Mouse (Mus musculus): Measurements from ENCODE around the gene Plin2. TPM values are rescaled to one million over a fixed set of nuclear protein-coding genes. Genes with fewer than 3 reads are reported as not detected.
"Not testable (repeated sequence)": the region's sequence is repeated elsewhere in the genome, so short reads cannot be mapped to it uniquely, and the experiment has no call there.

Gene Plin2
- total RNA-seq, 2 experiments from 2014 or later, result 58.5 to 78.3 TPM

DNA sequence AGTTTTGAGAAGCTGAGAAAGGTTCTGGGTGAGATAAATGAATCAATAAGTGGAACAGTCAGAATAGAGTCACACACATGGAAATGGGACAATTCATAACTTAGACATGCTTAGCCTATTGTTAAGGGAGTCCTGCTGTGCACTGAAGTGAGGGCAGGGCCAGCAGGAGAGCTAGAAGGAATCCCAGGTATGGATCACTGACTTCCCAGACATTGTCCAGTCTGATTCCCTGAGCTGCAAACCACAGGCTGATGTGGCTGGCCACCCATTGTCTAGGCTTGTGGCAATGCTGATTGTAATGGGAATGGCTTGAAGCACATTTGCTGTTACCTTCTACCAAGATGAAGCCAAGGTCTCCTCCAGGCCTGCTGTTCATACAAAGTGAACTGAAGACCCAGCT lies 35.5 kb downstream of the Plin2 start:
- ATAC-seq (replicated peaks; ENCODE audit: poor library complexity), result not testable (repeated sequence)

- peak; percentile 85 for ATAC-seq (replicated peaks; ENCODE audit: poor library complexity)
Measured at GRCm38 (mm10) chr4:86632556-86632955, 37.3 kb downstream of the Plin2 start.

DNA sequence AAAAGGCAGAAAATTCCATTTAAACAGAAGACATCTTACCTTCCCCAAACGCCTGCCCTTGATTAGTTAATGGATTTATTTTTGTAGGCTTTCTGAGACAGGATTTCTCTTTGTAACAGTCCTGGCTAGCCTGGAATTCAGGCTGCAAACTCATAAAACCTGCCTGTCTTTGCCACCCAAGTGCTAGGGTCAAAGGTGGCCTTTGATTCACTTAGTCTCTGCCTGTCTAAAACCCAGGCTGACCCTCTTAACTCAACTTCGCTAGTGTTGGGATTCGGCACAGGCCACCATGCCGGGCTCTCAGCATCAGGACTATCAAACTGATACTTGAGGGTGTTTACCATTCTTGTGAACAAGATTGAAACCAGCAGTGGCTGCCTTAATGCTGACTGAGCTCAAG lies 38.0 kb downstream of the Plin2 start:
- ATAC-seq (replicated peaks; ENCODE audit: poor library complexity), result no peak

DNA sequence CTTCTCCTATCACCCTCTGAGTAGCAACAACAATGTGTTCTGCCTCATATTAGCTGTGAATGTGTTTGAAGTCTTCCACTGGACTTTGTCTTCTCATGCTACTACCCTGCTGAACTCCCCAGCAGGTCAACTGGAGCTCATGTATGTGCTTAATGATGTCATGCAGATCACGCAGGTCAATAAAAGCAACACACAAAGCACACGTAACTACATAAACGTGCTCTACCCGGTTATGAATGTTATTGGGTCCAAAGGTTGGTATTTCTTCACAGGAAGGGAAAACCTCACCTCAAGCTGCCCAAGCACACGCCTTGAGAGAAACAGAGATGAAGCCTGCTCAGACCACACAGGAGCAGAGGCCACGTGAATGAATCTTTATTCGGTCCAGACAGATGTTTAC lies 43.4 kb downstream of the Plin2 start:
- ATAC-seq (replicated peaks; ENCODE audit: poor library complexity), result not testable (repeated sequence)

DNA sequence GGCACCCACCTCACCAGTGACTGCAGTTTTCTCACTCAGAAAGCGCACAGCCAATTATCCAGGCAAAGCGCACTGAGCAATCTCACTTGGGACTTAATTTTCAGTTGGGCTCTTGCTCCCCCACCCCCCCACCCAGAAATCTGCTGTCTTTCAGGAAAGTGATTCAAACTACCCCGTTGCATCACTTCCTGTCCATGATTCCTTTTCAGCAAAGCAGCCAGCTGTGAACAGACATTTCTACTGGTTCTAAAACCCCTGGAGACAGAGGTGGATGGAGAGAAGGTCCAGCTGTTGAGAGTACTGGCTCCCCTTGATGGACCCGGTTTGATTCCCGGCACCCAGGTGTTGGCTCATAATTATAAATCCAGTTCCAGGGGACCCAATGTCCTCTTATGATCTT lies 44.4 kb downstream of the Plin2 start:
- peak; percentile 58 for ATAC-seq (replicated peaks; ENCODE audit: poor library complexity)

DNA sequence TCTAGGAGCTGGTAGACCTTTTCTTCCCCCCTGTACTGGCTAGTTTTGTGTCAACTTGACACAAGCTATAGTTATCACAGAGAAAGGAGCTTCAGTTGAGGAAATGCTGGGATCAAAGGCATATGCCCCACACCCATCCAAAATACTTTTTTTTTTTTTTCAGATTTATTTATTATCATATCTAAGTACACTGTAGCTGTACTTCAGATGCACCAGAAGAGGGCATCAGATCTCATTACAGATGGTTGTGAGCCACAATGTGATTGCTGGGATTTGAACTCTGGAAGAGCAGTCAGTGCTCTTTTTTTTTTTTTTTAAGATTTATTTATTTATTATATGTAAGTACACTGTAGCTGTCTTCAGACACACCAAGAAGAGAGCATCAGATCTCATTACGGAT lies 47.3 kb downstream of the Plin2 start:
- not testable (repeated sequence) for ATAC-seq (replicated peaks; ENCODE audit: poor library complexity)

DNA sequence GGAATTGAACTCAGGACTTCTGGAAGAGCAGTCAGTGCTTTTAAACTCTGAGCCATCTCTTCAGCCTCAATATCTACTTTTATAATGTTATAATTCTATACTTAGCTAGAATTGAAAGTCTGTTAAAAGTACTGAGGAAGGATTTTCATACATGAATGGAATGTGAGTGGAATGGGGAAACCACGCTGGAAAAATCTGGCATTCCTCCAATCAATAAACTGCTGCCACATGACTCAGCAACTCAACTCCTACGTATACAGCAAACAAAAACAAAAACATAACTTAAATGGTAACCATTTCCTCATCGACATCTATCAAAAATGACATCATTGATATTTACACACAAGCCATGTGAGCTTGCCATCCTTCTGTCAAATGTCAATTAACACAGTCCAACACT lies 47.7 kb downstream of the Plin2 start:
- no peak for ATAC-seq (replicated peaks; ENCODE audit: poor library complexity)

GRCm38 (mm10) chr4:86620506-86620905 lies 49.4 kb downstream of the Plin2 start:
- no peak for ATAC-seq (replicated peaks; ENCODE audit: poor library complexity)

- no peak for ATAC-seq (replicated peaks; ENCODE audit: poor library complexity)
Measured at GRCm38 (mm10) chr4:86612289-86612620, 57.6 kb downstream of the Plin2 start.

DNA sequence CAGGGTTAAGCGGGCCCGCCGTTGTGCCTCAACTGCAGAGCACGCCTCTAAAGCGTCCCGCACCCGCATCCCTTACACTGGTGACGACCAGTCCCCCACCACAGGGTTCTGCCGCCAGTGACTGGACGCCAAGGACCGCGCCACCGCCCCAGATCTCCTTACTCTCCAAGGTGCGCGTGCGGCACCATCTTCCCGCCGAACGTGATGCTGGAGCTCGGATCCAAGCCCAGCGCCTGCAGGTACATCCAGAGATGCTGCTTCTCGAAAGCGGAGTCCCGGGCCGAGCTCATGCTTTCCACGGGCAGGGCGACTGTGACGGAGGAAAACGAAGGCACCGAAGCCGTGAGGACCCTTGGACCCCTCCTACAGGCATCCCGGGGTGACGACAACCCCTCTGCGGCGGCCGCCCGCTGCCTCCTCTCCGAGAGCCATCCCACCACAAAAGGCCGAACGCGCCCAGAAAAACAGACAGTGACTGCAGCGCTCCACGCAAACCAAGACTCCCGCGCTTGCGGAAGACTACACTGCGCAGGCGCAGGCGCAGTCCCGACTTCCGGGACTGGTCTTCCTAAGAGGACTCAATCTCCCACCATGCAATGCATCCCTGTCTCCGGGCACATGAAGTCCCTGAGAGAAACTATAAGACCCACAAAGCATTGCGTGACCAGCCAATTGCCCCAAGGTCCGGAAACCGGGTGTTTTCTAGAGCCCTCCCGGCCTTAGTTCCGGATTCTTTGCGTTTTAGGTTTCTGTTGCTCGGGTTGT lies 58.2 kb downstream of the Plin2 start, which contains the start of gene Haus6:
Haus6 (minus strand) TSS at position 532 of the 765 bp plus-strand sequence.
- ATAC-seq (replicated peaks; ENCODE audit: poor library complexity), result peak; percentile 99

Other genes with a start within 250 kb of the Plin2 start
- gene Saxo1, start 111.7 kb downstream of the Plin2 start, total RNA-seq (2015), result not detected in 2 replicates
- not detected in 2 replicates for gene Saxo1, start 111.7 kb downstream of the Plin2 start, total RNA-seq (2017)
- 31.0 and 34.5 TPM in 2 replicates for gene Rraga, start 94.4 kb downstream of the Plin2 start, total RNA-seq (2015)
- gene Rraga, start 94.4 kb downstream of the Plin2 start, total RNA-seq (2017), result 12.4 and 12.5 TPM in 2 replicates
- 22.6 and 26.3 TPM in 2 replicates for gene Haus6, start 58.0 kb downstream of the Plin2 start, total RNA-seq (2015)
- gene Haus6, start 58.0 kb downstream of the Plin2 start, total RNA-seq (2017), result 28.4 and 35.1 TPM in 2 replicates
- gene Dennd4c, start 78.5 kb upstream of the Plin2 start, total RNA-seq (2015), result 34.7 and 39.4 TPM in 2 replicates
- gene Dennd4c, start 78.5 kb upstream of the Plin2 start, total RNA-seq (2017), result 18.9 and 28.7 TPM in 2 replicates
- gene Rps6, start 187.4 kb upstream of the Plin2 start, total RNA-seq (2015), result 4,597 and 4,652 TPM in 2 replicates
- gene Rps6, start 187.4 kb upstream of the Plin2 start, total RNA-seq (2017), result 1,552 and 1,647 TPM in 2 replicates
- 0.84 and 2.2 TPM in 2 replicates for gene Acer2, start 204.3 kb upstream of the Plin2 start, total RNA-seq (2015)
- gene Acer2, start 204.3 kb upstream of the Plin2 start, total RNA-seq (2017), result 1.1 and 2.5 TPM in 2 replicates